Mouse (Mus musculus) intestine, embryonic 14.5 days (tissue): Measurements from ENCODE around the gene Asnsd1. TPM values are rescaled to one million over a fixed set of nuclear protein-coding genes. Genes with fewer than 3 reads are reported as not detected.
"Not testable (repeated sequence)": the region's sequence is repeated elsewhere in the genome, so short reads cannot be mapped to it uniquely, and the experiment has no call there.

Experiments
- ATAC-seq: fragments of 200-750 bp; cut with Nextera tagmentation; replicated peaks from 2 replicates; pipeline ENCODE4 v1.8.0; 2017; ENCODE audit warnings: low read depth, moderate number of reproducible peaks, moderate TSS enrichment, moderate library complexity; ENCODE audit not compliant: low FRiP score, low TSS enrichment
- DNase-seq: peaks from one replicate; pipeline ENCODE4 v3.0.0-alpha.2; 2018; ENCODE audit warnings: low spot score
- H3K27ac ChIP-seq: fragments of 300-500 bp; sonication (generic); 2 replicates; pipeline ENCODE4 v1.5.1; 2014; ENCODE audit warnings: low read depth, mild to moderate bottlenecking, control low read depth
- H3K27me3 ChIP-seq: fragments of 300-500 bp; sonication (generic); replicated peaks from 2 replicates; pipeline ENCODE4 v1.6.1; 2014; ENCODE audit warnings: low read length, control low read depth; ENCODE audit not compliant: control insufficient read depth, insufficient read depth
- H3K36me3 ChIP-seq: fragments of 300-500 bp; sonication (generic); 2 replicates; pipeline ENCODE4 v1.6.1; 2014; ENCODE audit warnings: low read length, control low read depth; ENCODE audit not compliant: control insufficient read depth, insufficient read depth
- H3K4me1 ChIP-seq: fragments of 300-500 bp; sonication (generic); replicated peaks from 2 replicates; pipeline ENCODE4 v1.6.1; 2014; ENCODE audit warnings: low read length, control low read depth, mixed read lengths; ENCODE audit not compliant: control insufficient read depth, insufficient read depth
- H3K4me2 ChIP-seq: fragments of 300-500 bp; sonication (generic); 2 replicates; pipeline ENCODE4 v1.6.1; 2014; ENCODE audit warnings: low read length
- H3K4me3 ChIP-seq: fragments of 300-500 bp; sonication (generic); 2 replicates; pipeline ENCODE4 v1.5.1; 2014; ENCODE audit warnings: low read depth, low read length, control low read depth, mixed read lengths
- H3K9ac ChIP-seq: fragments of 300-500 bp; sonication (generic); 2 replicates; pipeline ENCODE4 v1.6.1; 2014; ENCODE audit warnings: mild to moderate bottlenecking, low read length
- H3K9me3 ChIP-seq: fragments of 300-500 bp; sonication (generic); 2 replicates; pipeline ENCODE4 v1.6.1; 2016; ENCODE audit warnings: low read length, control low read depth; ENCODE audit not compliant: control insufficient read depth
- WGBS: fragments of 180-500 bp; shearing (Covaris S2); extraction: QIAGEN DNeasy Blood & Tissue Kit; methylation state at CpG from one replicate; pipeline ENCODE4 v1.1.7; 2014; 5-methylcytosine and 5-hydroxymethylcytosine counted together
- polyA plus RNA-seq: library from polyadenylated mRNA; unstranded; fragments of >200 nt; fragmentation: Nextera tagmentation; extraction: Ambion mirVana; gene quantifications from 2 replicates; pipeline ENCODE4 v1.2.1, GENCODE M21; 2014

The Asnsd1 gene
- 78.6 and 80.8 TPM in 2 replicates for polyA plus RNA-seq

DNA sequence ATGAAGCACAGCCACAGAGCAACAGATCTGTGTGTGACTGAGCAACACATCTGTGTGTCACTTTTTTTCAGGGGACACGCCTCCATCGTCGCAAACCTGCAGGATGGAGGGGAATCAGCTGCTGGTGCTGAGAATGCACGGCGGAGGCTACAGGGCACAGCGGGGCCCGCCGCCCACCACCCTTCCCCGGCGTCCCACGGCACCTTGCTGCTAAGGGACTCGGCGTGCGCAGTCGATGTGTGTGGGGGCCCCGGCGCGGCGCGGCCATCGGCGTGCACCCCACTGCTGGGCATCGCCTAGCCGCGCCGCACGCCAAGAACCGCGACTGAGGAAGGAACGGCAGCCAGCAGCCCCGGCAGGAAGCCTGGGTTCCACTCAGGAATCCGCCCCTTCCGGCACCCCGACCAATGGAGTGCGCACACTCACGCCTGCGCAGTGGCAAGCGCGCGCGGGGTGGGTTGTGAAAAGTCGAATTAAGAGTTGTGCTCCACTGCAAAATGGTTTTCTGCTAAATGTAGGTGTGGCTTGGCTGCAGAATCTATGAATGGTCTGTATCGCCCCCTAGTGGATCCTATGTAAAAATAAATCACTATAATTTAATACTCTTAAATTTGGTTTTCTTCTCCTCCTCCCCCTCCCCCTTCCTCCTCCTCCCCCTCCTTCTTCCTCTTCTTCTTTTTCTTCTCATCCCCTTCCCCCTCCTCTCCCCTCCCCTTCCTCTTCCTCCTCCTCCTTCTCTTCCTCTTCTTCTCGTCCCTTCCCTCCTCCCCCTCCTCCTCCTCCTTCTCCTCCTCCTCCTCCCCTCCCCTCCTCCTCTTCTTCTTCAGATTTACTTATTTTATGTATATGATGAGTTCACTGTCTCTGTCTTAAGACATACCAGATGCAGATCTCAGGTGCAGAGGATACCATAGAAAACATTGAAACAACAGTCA is at the start of gene Asnsd1, which contains the start of the genes Asdurf and Gm28551:
Gene Asnsd1, minus strand, starts transcription at position 426 of the 935 bp plus-strand sequence.
Gene Asdurf, minus strand, starts transcription at position 293 of the 935 bp plus-strand sequence.
Gene Gm28551, minus strand, starts transcription at position 341 of the 935 bp plus-strand sequence.
- Histone ChIP-seq H3K27ac (peak within 1 kb of the TSS; percentile 77), H3K4me2 (peak within 1 kb of the TSS; percentile 53), H3K27me3 (no peaks in the 10 kb centered on the region), H3K4me3 (peak within 1 kb of the TSS; percentile 86), H3K9ac (peak within 1 kb of the TSS; percentile 86), H3K4me1 (peaks cover 5% of the 10 kb centered on the region; the same call in 1 of the 2 replicates), H3K9me3 (no peaks in the 10 kb centered on the region), H3K36me3 (peaks cover 20% of the 10 kb centered on the region)
- DNase-seq: peak; percentile 96
- WGBS: 0% methylated on average over 44 of the region's 44 CpGs
- peak; percentile 99 for ATAC-seq

DNA sequence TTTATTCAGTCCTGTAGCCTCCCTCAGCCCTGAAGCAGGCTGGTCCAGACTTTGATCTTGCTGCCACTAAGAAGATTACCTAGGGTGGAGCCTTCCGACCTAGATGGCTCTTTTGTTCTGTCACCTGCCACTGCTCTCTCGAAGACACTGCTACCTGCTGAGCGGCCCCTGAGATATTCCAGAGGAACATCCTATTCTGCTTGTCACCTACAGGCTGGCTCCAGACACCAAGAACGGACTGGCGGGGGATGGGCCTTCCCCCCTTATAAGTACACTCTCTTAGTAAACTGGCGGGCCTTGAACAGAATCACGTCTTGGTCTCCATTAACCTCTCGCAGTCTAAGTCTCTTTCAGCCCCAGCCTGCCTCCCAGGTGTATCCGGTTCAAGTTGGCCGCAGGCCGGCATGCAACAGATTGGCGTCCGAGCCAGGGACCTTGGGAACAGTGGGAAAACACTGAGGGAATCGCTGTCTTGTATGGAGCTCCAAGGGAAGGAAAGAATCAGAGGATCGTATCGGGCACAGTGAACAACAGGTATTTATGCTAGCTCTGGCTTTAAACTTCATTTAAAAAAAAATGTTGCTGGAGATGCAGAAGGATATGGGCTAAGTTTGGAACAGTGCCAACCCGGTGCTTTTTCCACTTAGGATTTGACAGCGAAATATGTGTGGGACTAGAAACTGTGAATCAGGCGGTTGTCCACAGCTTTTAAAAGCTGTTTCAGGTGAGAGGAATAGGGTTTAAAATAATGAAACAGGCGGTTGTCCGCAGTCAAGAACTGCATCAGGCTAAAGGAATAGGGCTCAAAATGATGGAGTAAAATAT is 41.6 kb upstream of the Asnsd1 start:
- WGBS: 30% methylated on average over 21 of the region's 21 CpGs
- H3K9ac ChIP-seq, ATAC-seq, H3K4me1 ChIP-seq, DNase-seq, H3K36me3 ChIP-seq, H3K27me3 ChIP-seq, H3K27ac ChIP-seq, H3K9me3 ChIP-seq, H3K4me3 ChIP-seq: not testable (repeated sequence)
- H3K4me2 ChIP-seq: peak overlapping the region; percentile 18; the same call in 1 of the 2 replicates

GRCm38 (mm10) chr1:53388762-53389161 is 36.2 kb upstream of the Asnsd1 start:
- DNase-seq (no peak), ATAC-seq (no peak)
- Histone ChIP-seq H3K27ac (no peak overlapping the region), H3K9ac (no peak overlapping the region), H3K4me3 (no peak overlapping the region), H3K9me3 (peaks cover 4% of the 10 kb centered on the region; the same call in 1 of the 2 replicates), H3K36me3 (no peaks in the 10 kb centered on the region), H3K4me2 (no peak overlapping the region), H3K4me1 (no peaks in the 10 kb centered on the region), H3K27me3 (no peaks in the 10 kb centered on the region)
- 89% methylated on average over 10 of the region's 14 CpGs for WGBS

GRCm38 (mm10) chr1:53384085-53384688 is 31.6 kb upstream of the Asnsd1 start:
- WGBS: 80% methylated on average over 6 of the region's 6 CpGs
- Histone ChIP-seq H3K4me1 (no peaks in the 10 kb centered on the region), H3K27ac (no peak overlapping the region), H3K9me3 (no peaks in the 10 kb centered on the region; the same call in 1 of the 2 replicates), H3K36me3 (no peaks in the 10 kb centered on the region), H3K9ac (no peak overlapping the region), H3K4me2 (no peak overlapping the region), H3K4me3 (no peak overlapping the region), H3K27me3 (no peaks in the 10 kb centered on the region)
- no peak for ATAC-seq
- DNase-seq: no peak

- Histone ChIP-seq H3K27me3 (no peaks in the 10 kb centered on the region), H3K4me3 (no peak overlapping the region), H3K9ac (no peak overlapping the region), H3K27ac (no peak overlapping the region), H3K9me3 (no peaks in the 10 kb centered on the region), H3K4me2 (no peak overlapping the region), H3K36me3 (no peaks in the 10 kb centered on the region), H3K4me1 (no peaks in the 10 kb centered on the region)
- no peak for ATAC-seq
- DNase-seq: no peak
- 81% methylated on average over 3 of the region's 3 CpGs for WGBS
Observed at GRCm38 (mm10) chr1:53377731-53378130, 25.2 kb upstream of the Asnsd1 start.

- H3K9me3 ChIP-seq, H3K36me3 ChIP-seq, H3K4me2 ChIP-seq, H3K27me3 ChIP-seq, H3K4me1 ChIP-seq, H3K9ac ChIP-seq, H3K4me3 ChIP-seq, ATAC-seq, DNase-seq, H3K27ac ChIP-seq: not testable (repeated sequence)
- 73% methylated on average over 2 of the region's 2 CpGs for WGBS
Observed at GRCm38 (mm10) chr1:53375965-53376364, 23.4 kb upstream of the Asnsd1 start.

GRCm38 (mm10) chr1:53358988-53359387 is 6.4 kb upstream of the Asnsd1 start:
- Histone ChIP-seq H3K4me2 (no peak overlapping the region), H3K27me3 (no peaks in the 10 kb centered on the region), H3K4me1 (no peaks in the 10 kb centered on the region), H3K9ac (no peak overlapping the region), H3K36me3 (no peaks in the 10 kb centered on the region), H3K27ac (no peak overlapping the region), H3K9me3 (no peaks in the 10 kb centered on the region), H3K4me3 (no peak overlapping the region)
- ATAC-seq (no peak), DNase-seq (no peak)

GRCm38 (mm10) chr1:53341071-53341470 is 11.5 kb downstream of the Asnsd1 start:
- no peak for DNase-seq
- Histone ChIP-seq H3K4me3 (no peak overlapping the region), H3K9ac (no peak overlapping the region), H3K27me3 (no peaks in the 10 kb centered on the region), H3K4me1 (no peaks in the 10 kb centered on the region), H3K4me2 (no peak overlapping the region), H3K9me3 (0 out of 2 replicates have a peak, but pooled peaks cover 9% of the 10 kb centered on the region), H3K27ac (no peak overlapping the region), H3K36me3 (peaks cover 36% of the 10 kb centered on the region)
- WGBS: 97% methylated on average over 2 of the region's 2 CpGs
- ATAC-seq: no peak
